Mouse (Mus musculus) limb, embryonic 10.5 days (tissue): ENCODE data around the gene Stn1. TPM values are rescaled to one million over a fixed set of nuclear protein-coding genes. Genes with fewer than 3 reads are reported as not detected.

Experiments
- DNase-seq: peaks from one replicate; pipeline ENCODE4 v3.0.0-alpha.2; 2017; ENCODE audit warnings: low spot score
- H3K27ac ChIP-seq: fragments of 300-500 bp; sonication (generic); 2 replicates; pipeline ENCODE4 v1.5.1; 2016; ENCODE audit warnings: mild to moderate bottlenecking
- H3K27me3 ChIP-seq: fragments of 300-500 bp; sonication (generic); 2 replicates; pipeline ENCODE4 v1.6.1; 2016; ENCODE audit warnings: low read depth, mild to moderate bottlenecking; ENCODE audit not compliant: poor library complexity, severe bottlenecking
- H3K36me3 ChIP-seq: fragments of 300-500 bp; sonication (generic); 2 replicates; pipeline ENCODE4 v1.6.1; 2016; ENCODE audit warnings: mild to moderate bottlenecking, moderate library complexity
- H3K4me1 ChIP-seq: fragments of 300-500 bp; sonication (generic); 2 replicates; pipeline ENCODE4 v1.6.1; 2016
- H3K4me3 ChIP-seq: fragments of 300-500 bp; sonication (generic); 2 replicates; pipeline ENCODE4 v1.5.1; 2016; ENCODE audit warnings: mild to moderate bottlenecking, moderate library complexity
- H3K9me3 ChIP-seq: fragments of 300-500 bp; sonication (generic); replicated peaks from 2 replicates; pipeline ENCODE4 v1.6.1; 2016; ENCODE audit warnings: mild to moderate bottlenecking
- WGBS: fragments of 180-500 bp; shearing (Covaris S2); methylation state at CpG from one replicate; pipeline ENCODE4 v1.1.7; 2016; 5-methylcytosine and 5-hydroxymethylcytosine counted together
- polyA plus RNA-seq: library from polyadenylated mRNA; unstranded; fragments of >200 nt; fragmentation: Nextera tagmentation; extraction: Ambion mirVana; gene quantifications from 2 replicates; pipeline ENCODE4 v1.2.1, GENCODE M21; 2016

The Stn1 gene
- polyA plus RNA-seq, 1 experiment from 2014 or later = 74.5 TPM

- WGBS = 41% methylated on average over 15 of the region's 15 CpGs
- H3K9me3 ChIP-seq = no peaks in the 10 kb centered on the region
- H3K4me1 ChIP-seq = peaks cover 15% of the 10 kb centered on the region
- DNase-seq = no peak
- H3K27ac ChIP-seq = 0 out of 2 replicates have a peak overlapping the region, but pooled peaks have one; percentile 20
- H3K4me3 ChIP-seq = no peak overlapping the region
- no peaks in the 10 kb centered on the region for H3K27me3 ChIP-seq
- H3K36me3 ChIP-seq = no peaks in the 10 kb centered on the region
Measured at GRCm38 (mm10) chr19:47472881-47473400, 64.4 kb downstream of the Stn1 start.

- no peak overlapping the region for H3K4me3 ChIP-seq
- no peaks in the 10 kb centered on the region for H3K27me3 ChIP-seq
- H3K9me3 ChIP-seq = no peaks in the 10 kb centered on the region
- 86% methylated on average over 4 of the region's 4 CpGs for WGBS
- H3K4me1 ChIP-seq = peaks cover 15% of the 10 kb centered on the region
- H3K36me3 ChIP-seq = no peaks in the 10 kb centered on the region
- H3K27ac ChIP-seq = no peak overlapping the region
- DNase-seq = no peak
Measured at GRCm38 (mm10) chr19:47471808-47472207, 65.5 kb downstream of the Stn1 start.

GRCm38 (mm10) chr19:47468750-47469149 is 68.6 kb downstream of the Stn1 start:
- Histone ChIP-seq H3K4me3 (no peak overlapping the region), H3K27me3 (no peaks in the 10 kb centered on the region), H3K9me3 (no peaks in the 10 kb centered on the region), H3K36me3 (no peaks in the 10 kb centered on the region), H3K4me1 (peaks cover 26% of the 10 kb centered on the region), H3K27ac (no peak overlapping the region)
- 78% methylated on average over 3 of the region's 3 CpGs for WGBS
- no peak for DNase-seq

- DNase-seq = no peak
- H3K36me3 ChIP-seq = peaks cover 4% of the 10 kb centered on the region
- WGBS = 71% methylated on average over 8 of the region's 8 CpGs
- H3K4me1 ChIP-seq = peaks cover 27% of the 10 kb centered on the region
- no peak overlapping the region for H3K27ac ChIP-seq
- H3K27me3 ChIP-seq = no peaks in the 10 kb centered on the region
- no peak overlapping the region for H3K4me3 ChIP-seq
- H3K9me3 ChIP-seq = no peaks in the 10 kb centered on the region
Measured at GRCm38 (mm10) chr19:47466775-47467174, 70.5 kb downstream of the Stn1 start.

GRCm38 (mm10) chr19:47465467-47465866 is 71.8 kb downstream of the Stn1 start:
- Histone ChIP-seq H3K36me3 (peaks cover 6% of the 10 kb centered on the region), H3K27me3 (no peaks in the 10 kb centered on the region), H3K27ac (no peak overlapping the region), H3K9me3 (no peaks in the 10 kb centered on the region), H3K4me3 (no peak overlapping the region; the same call in 1 of the 2 replicates), H3K4me1 (peaks cover 31% of the 10 kb centered on the region)
- WGBS = 65% methylated on average over 9 of the region's 9 CpGs
- no peak for DNase-seq

- Histone ChIP-seq H3K4me3 (peak within 1 kb of the TSS; percentile 87), H3K4me1 (peaks cover 39% of the 10 kb centered on the region), H3K27ac (peak within 1 kb of the TSS; percentile 96), H3K36me3 (peaks cover 6% of the 10 kb centered on the region), H3K27me3 (no peaks in the 10 kb centered on the region), H3K9me3 (no peaks in the 10 kb centered on the region)
- peak; percentile 89 for DNase-seq
- WGBS = 2% methylated on average over 57 of the region's 70 CpGs
Measured at GRCm38 (mm10) chr19:47464304-47465241, 72.7 kb downstream of the Stn1 start, which contains the start of gene Sh3pxd2a. Gene Sh3pxd2a, minus strand, starts transcription at chr19:47464401.

GRCm38 (mm10) chr19:47463636-47464303 is 73.5 kb downstream of the Stn1 start:
- peak; percentile 86 for DNase-seq
- no peaks in the 10 kb centered on the region for H3K9me3 ChIP-seq
- H3K36me3 ChIP-seq = peaks cover 6% of the 10 kb centered on the region
- H3K4me3 ChIP-seq = peak overlapping the region; percentile 87
- H3K4me1 ChIP-seq = peaks cover 45% of the 10 kb centered on the region
- H3K27me3 ChIP-seq = no peaks in the 10 kb centered on the region
- H3K27ac ChIP-seq = peak overlapping the region; percentile 96
- WGBS = under 1% methylated on average over 46 of the region's 46 CpGs

GRCm38 (mm10) chr19:47463206-47463605 is 74.1 kb downstream of the Stn1 start:
- Histone ChIP-seq H3K27me3 (no peaks in the 10 kb centered on the region), H3K9me3 (no peaks in the 10 kb centered on the region), H3K27ac (peak overlapping the region; percentile 96), H3K4me3 (peak overlapping the region; percentile 87), H3K4me1 (peaks cover 51% of the 10 kb centered on the region), H3K36me3 (peaks cover 6% of the 10 kb centered on the region)
- peak; percentile 58 for DNase-seq
- WGBS = under 1% methylated on average over 13 of the region's 13 CpGs

GRCm38 (mm10) chr19:47462725-47463124 is 74.6 kb downstream of the Stn1 start:
- Histone ChIP-seq H3K4me1 (peaks cover 56% of the 10 kb centered on the region), H3K27ac (peak overlapping the region; percentile 96)

GRCm38 (mm10) chr19:47461838-47462237 is 75.5 kb downstream of the Stn1 start:
- DNase-seq = no peak
- Histone ChIP-seq H3K9me3 (no peaks in the 10 kb centered on the region), H3K27me3 (no peaks in the 10 kb centered on the region), H3K27ac (0 out of 2 replicates have a peak overlapping the region, but pooled peaks have one; percentile 3), H3K4me3 (no peak overlapping the region), H3K36me3 (peaks cover 6% of the 10 kb centered on the region), H3K4me1 (peaks cover 65% of the 10 kb centered on the region)
- WGBS = 89% methylated on average over 3 of the region's 3 CpGs

More at GRCm38 (mm10) chr19:47462725-47463124, 74.6 kb downstream of the Stn1 start:
- H3K4me3 ChIP-seq = peak overlapping the region; percentile 87
- peaks cover 6% of the 10 kb centered on the region for H3K36me3 ChIP-seq
- no peaks in the 10 kb centered on the region for H3K9me3 ChIP-seq
- no peaks in the 10 kb centered on the region for H3K27me3 ChIP-seq
- no peak for DNase-seq
- 22% methylated on average over 6 of the region's 6 CpGs for WGBS

- DNase-seq = no peak
- Histone ChIP-seq H3K36me3 (peaks cover 6% of the 10 kb centered on the region), H3K9me3 (no peaks in the 10 kb centered on the region), H3K4me1 (peaks cover 69% of the 10 kb centered on the region), H3K4me3 (no peak overlapping the region), H3K27ac (no peak overlapping the region), H3K27me3 (no peaks in the 10 kb centered on the region)
- WGBS = 85% methylated on average over 9 of the region's 9 CpGs
Measured at GRCm38 (mm10) chr19:47461386-47461785, 75.9 kb downstream of the Stn1 start.

GRCm38 (mm10) chr19:47460120-47460960 is 77.0 kb downstream of the Stn1 start:
- no peak overlapping the region for H3K4me3 ChIP-seq
- peaks cover 6% of the 10 kb centered on the region for H3K36me3 ChIP-seq
- no peaks in the 10 kb centered on the region for H3K9me3 ChIP-seq
- WGBS = 58% methylated on average over 19 of the region's 19 CpGs
- no peak overlapping the region for H3K27ac ChIP-seq
- peaks cover 77% of the 10 kb centered on the region for H3K4me1 ChIP-seq
- H3K27me3 ChIP-seq = no peaks in the 10 kb centered on the region
- DNase-seq = peak; percentile 32
